Mouse (Mus musculus) erythroblast, adult 5-6 weeks (primary cell): ENCODE measurements around the gene AA467197. TPM values are rescaled to one million over a fixed set of nuclear protein-coding genes. Genes with fewer than 3 reads are reported as not detected.

ENCODE experiments used
- ATAC-seq: replicated peaks from 2 replicates; pipeline ENCODE4 v1.8.0; 2016; ENCODE audit warnings: moderate number of reproducible peaks, mild to moderate bottlenecking, moderate TSS enrichment, inconsistent platforms; ENCODE audit not compliant: poor library complexity, low FRiP score, severe bottlenecking
- total RNA-seq, 2 experiments: library from RNA; stranded (forward) in 1 of 2; stranded (reverse) in 1 of 2; fragments of 150-400 nt in 1 of 2; fragments of 200-764, 138-1000 nt in 1 of 2; gene quantifications; 2 replicates each; pipeline versions ENCODE4 v1.2.3 to v1.2.4; 2015 to 2017; ENCODE audit warnings: low replicate concordance in 2 of 2

AA467197 gene
- total RNA-seq, 2 experiments from 2014 or later = 3.1 to 7.5 TPM

DNA sequence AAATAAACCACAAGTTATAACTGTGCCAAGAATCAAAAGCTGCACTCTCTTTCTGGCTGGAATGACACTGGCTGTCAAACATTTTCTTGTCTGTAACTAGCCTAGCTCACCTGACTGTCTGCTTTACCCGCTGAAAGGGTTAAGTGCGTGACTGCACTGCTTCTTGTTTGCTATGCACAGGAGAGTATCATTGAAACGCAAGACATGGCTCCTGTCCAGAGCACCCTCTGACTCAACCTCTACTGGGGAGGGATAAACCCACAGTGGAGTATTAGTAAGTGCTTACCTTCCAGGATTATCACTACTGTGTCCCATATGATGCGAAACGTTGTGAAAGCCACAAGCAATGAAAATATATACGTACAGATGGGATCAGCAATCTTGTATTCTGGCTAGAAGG lies 49.9 kb downstream of the AA467197 start:
- ATAC-seq = no peak

Other genes with a start within 250 kb of the AA467197 start
- 12.3 and 16.5 TPM in 2 replicates for gene Slc28a2, start 210.5 kb upstream of the AA467197 start, total RNA-seq (2015; ENCODE audit: low replicate concordance)
- 11.7 and 15.9 TPM in 2 replicates for gene Slc28a2, start 210.5 kb upstream of the AA467197 start, total RNA-seq (2017; ENCODE audit: low replicate concordance)
- gene Gm14085, start 152.0 kb upstream of the AA467197 start, total RNA-seq (2015; ENCODE audit: low replicate concordance) = 0.58 TPM in 1 of 2 replicates, not detected in the other
- 0.28 and 2.2 TPM in 2 replicates for gene Gm14085, start 152.0 kb upstream of the AA467197 start, total RNA-seq (2017; ENCODE audit: low replicate concordance)
- gene Gatm, start 25.7 kb upstream of the AA467197 start, total RNA-seq (2015; ENCODE audit: low replicate concordance) = 47.1 and 48.5 TPM in 2 replicates
- 26.8 and 29.3 TPM in 2 replicates for gene Gatm, start 25.7 kb upstream of the AA467197 start, total RNA-seq (2017; ENCODE audit: low replicate concordance)
- gene Slc30a4, start 65.7 kb downstream of the AA467197 start, total RNA-seq (2015; ENCODE audit: low replicate concordance) = 0.42 TPM in 1 of 2 replicates, not detected in the other
- gene Slc30a4, start 65.7 kb downstream of the AA467197 start, total RNA-seq (2017; ENCODE audit: low replicate concordance) = 0.43 and 0.56 TPM in 2 replicates
- 3.1 and 20.2 TPM in 2 replicates for gene Bloc1s6, start 101.5 kb downstream of the AA467197 start, total RNA-seq (2015; ENCODE audit: low replicate concordance)
- gene Bloc1s6, start 101.5 kb downstream of the AA467197 start, total RNA-seq (2017; ENCODE audit: low replicate concordance) = 5.0 and 5.4 TPM in 2 replicates
- 28.0 and 56.3 TPM in 2 replicates for gene Sqor, start 128.3 kb downstream of the AA467197 start, total RNA-seq (2015; ENCODE audit: low replicate concordance)
- gene Sqor, start 128.3 kb downstream of the AA467197 start, total RNA-seq (2017; ENCODE audit: low replicate concordance) = 24.2 and 44.2 TPM in 2 replicates